Mouse (Mus musculus) heart, postnatal 0 days (tissue): ENCODE results near the gene Palld.
A peak's percentile ranks its signal among the peaks of the same experiment; 100 is the strongest.

Experiments used
- CTCF ChIP-seq: IDR thresholded peaks from 2 replicates; pipeline ENCODE4 v1.5.1; 2016; ENCODE audit warnings: antibody characterized with exemption, control low read depth, low read depth
- EP300 ChIP-seq: IDR thresholded peaks from 2 replicates; pipeline ENCODE4 v1.6.1; 2016; ENCODE audit warnings: antibody characterized with exemption, low read depth

- no peak for TF ChIP-seq CTCF
- TF ChIP-seq EP300: peak; percentile 76
These were observed 225.3 kb downstream of the Palld start for GRCm38 (mm10) chr8:61677227-61677626.
